In genomic region chr7:98904659-98905362, GRCm38 (mm10) we compare ENCODE assay signal across 8 mouse cellular contexts.
DNase-seq lines count a peak whose midpoint lies in the region; ATAC-seq lines count a peak whose summit lies in the region.

No protein-coding gene starts in this region.

- no peak overlapping the region for H3K4me2 ChIP-seq in intestine, embryonic 16.5 days (ENCODE audit: low read depth, low read length)
- no peak overlapping the region for H3K4me2 ChIP-seq in intestine, embryonic 15.5 days (replicated peaks)
- H3K4me2 ChIP-seq in heart, embryonic 12.5 days, result no peak overlapping the region

- peaks cover 3% of the 10 kb centered on the region; the same call in 1 of the 2 replicates for H3K9me3 ChIP-seq in intestine, embryonic 16.5 days (ENCODE audit: control insufficient read depth, low read length)
- no peaks in the 10 kb centered on the region for H3K9me3 ChIP-seq in intestine, embryonic 15.5 days
- H3K9me3 ChIP-seq in heart, embryonic 12.5 days (replicated peaks), result no peaks in the 10 kb centered on the region

- 59% methylated on average over 21 of the region's 21 CpGs for WGBS in intestine, embryonic 16.5 days
- WGBS in intestine, embryonic 15.5 days, result 45% methylated on average over 21 of the region's 21 CpGs
- WGBS in heart, embryonic 12.5 days, result 79% methylated on average over 21 of the region's 21 CpGs

- no peaks in the 10 kb centered on the region for H3K36me3 ChIP-seq in intestine, embryonic 16.5 days (ENCODE audit: control insufficient read depth, insufficient read depth, low read length)
- no peaks in the 10 kb centered on the region for H3K36me3 ChIP-seq in intestine, embryonic 15.5 days
- peaks cover 4% of the 10 kb centered on the region; the same call in 1 of the 2 replicates for H3K36me3 ChIP-seq in heart, embryonic 12.5 days

- DNase-seq in NIH3T3 (ENCODE audit: low read depth), result peak; percentile 67
- DNase-seq in brain, adult 2 months (ENCODE audit: low read depth, low spot score), result peak; percentile 59
- DNase-seq in kidney, postnatal 25 days, result peak; percentile 55 to 67
- no peak for DNase-seq in spleen, postnatal 36 days (ENCODE audit: low spot score in 2 of 2)
- no peak for DNase-seq in frontal cortex, postnatal 10 days (ENCODE audit: low spot score in 2 of 2)

- H3K4me1 ChIP-seq in intestine, embryonic 16.5 days (ENCODE audit: control insufficient read depth, insufficient read depth, low read length), result peaks cover 29% of the 10 kb centered on the region
- H3K4me1 ChIP-seq in intestine, embryonic 15.5 days (replicated peaks), result peaks cover 27% of the 10 kb centered on the region
- H3K4me1 ChIP-seq in heart, embryonic 12.5 days (replicated peaks), result peaks cover 41% of the 10 kb centered on the region

- no peak overlapping the region for H3K9ac ChIP-seq in intestine, embryonic 16.5 days (ENCODE audit: low read depth, low read length)
- H3K9ac ChIP-seq in intestine, embryonic 15.5 days, result no peak overlapping the region
- H3K9ac ChIP-seq in heart, embryonic 12.5 days, result no peak overlapping the region

- H3K27me3 ChIP-seq in intestine, embryonic 16.5 days (replicated peaks; ENCODE audit: control insufficient read depth, insufficient read depth, low read length), result no peaks in the 10 kb centered on the region
- no peaks in the 10 kb centered on the region for H3K27me3 ChIP-seq in intestine, embryonic 15.5 days (replicated peaks)
- no peaks in the 10 kb centered on the region for H3K27me3 ChIP-seq in heart, embryonic 12.5 days (replicated peaks)

- H3K4me3 ChIP-seq in intestine, embryonic 16.5 days (ENCODE audit: low read length), result no peak overlapping the region
- H3K4me3 ChIP-seq in intestine, embryonic 15.5 days (replicated peaks), result no peak overlapping the region
- no peak overlapping the region for H3K4me3 ChIP-seq in heart, embryonic 12.5 days

- peak; percentile 39; the same call in 1 of the 2 replicates for ATAC-seq in intestine, embryonic 16.5 days
- no peak; the same call in 1 of the 2 replicates for ATAC-seq in intestine, embryonic 15.5 days
- ATAC-seq in heart, embryonic 12.5 days (ENCODE audit: insufficient number of reproducible peaks, low FRiP score), result no peak

- H3K27ac ChIP-seq in intestine, embryonic 16.5 days (ENCODE audit: low read length), result 0 out of 2 replicates have a peak overlapping the region, but pooled peaks have one; percentile 9
- no peak overlapping the region for H3K27ac ChIP-seq in intestine, embryonic 15.5 days
- no peak overlapping the region for H3K27ac ChIP-seq in heart, embryonic 12.5 days (ENCODE audit: poor library complexity, severe bottlenecking)

Comparison
In these comparisons a context has a peak if more than half of its experiments do, and no peak if none do; other contexts are left out.
1. DNase-seq: peak in NIH3T3 (single experiment), brain, adult 2 months (single experiment) and kidney, postnatal 25 days (2 of 2); none in spleen, postnatal 36 days (0 of 2) and frontal cortex, postnatal 10 days (0 of 2).